Mouse (Mus musculus): ENCODE measurements at regions not wholly inside any gene's neighbourhood (a gene's known extent, or its start where the extent isn't known, plus 50 kb on each side); places are given as distances from the start of the nearest gene placed in this dataset.
"Not testable (repeated sequence)": the region's sequence is repeated elsewhere in the genome, so short reads cannot be mapped to it uniquely, and the experiment has no call there.

DNA sequence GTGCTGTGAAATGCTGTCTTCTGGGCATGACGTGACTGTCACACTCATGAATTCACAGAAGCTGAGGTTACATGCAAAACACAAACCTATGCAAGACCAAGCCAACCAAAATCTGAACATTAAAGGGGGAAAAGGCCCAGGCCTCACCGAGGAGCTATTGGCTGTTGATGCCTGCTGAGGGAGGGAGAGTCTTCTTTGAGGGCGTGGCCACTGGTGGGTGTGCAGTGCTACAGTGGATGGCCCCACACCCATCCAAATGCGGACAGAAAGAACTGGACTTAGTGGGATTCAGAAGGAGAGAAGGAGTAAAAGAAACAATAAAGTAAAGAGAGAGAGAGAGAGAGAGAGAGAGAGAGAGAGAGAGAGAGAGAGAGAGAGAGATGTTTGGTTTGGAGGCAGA lies 539.4 kb upstream of the Olfr1507 start:
- not testable (repeated sequence) for DNase-seq (ENCODE audit: low read depth, low spot score)

DNA sequence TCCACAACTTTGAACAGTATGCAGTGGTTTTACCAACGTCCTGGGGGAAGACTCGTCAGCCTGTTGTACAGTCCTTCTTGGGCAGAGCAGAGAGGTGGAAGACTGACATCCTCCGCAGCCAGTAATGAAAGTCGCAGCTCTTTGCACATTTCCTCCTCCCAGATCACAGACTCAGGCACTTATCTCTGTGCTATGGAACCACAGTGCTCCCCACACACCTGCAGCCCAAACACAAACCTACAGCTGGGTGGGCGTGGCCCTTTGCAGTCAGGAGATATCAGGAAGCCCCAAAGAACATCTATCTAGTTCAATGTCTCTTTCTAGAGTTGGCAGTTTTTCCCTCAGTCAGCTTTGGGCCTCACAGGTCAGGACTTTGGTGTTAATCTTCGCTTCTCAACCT lies 537.7 kb upstream of the Olfr1507 start:
- not testable (repeated sequence) for DNase-seq (ENCODE audit: low read depth, low spot score)

DNA sequence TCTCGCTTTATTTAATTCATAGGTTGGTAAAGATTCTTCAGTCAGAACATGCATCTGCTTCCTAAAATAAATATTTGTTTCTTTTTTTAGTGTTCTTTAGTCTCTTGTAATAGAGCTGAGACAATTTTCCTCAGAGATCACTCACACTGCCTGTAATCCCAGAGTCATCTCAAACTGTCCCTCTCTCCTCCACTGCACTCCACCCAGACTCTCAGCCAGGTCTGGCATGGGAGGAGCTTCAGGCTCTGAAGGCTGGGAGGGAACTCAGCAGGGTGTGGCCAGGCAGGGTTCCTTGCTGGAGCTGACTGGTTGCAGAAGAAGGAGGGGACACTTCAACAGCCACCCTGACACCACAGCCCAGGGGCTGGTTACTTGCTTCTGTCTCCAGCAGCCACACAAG lies 536.9 kb upstream of the Olfr1507 start:
- DNase-seq (ENCODE audit: low read depth, low spot score): not testable (repeated sequence)

DNA sequence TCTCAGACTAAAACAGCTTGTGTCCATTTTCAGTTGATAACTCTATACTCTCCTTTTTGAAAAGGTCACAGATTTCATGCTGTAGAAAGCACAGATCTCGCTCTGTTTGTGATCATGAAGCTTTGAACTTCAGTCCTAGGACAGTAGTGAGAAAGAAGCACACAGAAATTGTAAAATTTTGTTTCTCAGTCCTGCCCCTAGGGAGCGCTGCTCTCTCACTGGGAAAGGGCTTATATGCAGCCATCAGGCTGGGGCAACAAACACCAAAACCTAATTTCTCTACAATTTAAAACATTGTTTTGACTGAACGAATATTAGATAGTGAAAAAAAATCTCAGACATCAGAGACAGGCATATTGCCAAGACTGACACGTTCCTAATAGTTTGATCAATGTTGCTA lies 534.7 kb upstream of the Olfr1507 start:
- DNase-seq (ENCODE audit: low read depth, low spot score): not testable (repeated sequence)

DNA sequence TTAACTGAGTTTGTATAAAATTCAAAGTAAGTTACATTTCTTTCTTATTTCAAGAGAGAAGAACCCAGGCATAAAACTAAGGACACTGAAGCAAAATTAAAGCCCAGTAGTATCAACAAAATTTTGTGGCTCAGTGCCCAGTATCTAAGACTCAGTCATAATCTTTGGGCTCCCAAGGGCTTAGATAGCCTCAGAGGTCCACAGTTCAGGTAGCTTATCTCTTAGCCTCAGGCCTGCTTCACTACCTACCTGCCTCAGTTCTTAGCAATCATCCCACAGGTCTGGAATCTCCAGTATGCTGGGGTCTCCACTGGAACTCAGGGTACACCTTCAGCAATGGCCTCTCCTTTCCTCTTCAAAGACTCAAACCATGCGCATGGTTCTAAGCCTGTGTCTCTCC lies 531.4 kb upstream of the Olfr1507 start:
- DNase-seq (ENCODE audit: low read depth, low spot score): not testable (repeated sequence)

DNA sequence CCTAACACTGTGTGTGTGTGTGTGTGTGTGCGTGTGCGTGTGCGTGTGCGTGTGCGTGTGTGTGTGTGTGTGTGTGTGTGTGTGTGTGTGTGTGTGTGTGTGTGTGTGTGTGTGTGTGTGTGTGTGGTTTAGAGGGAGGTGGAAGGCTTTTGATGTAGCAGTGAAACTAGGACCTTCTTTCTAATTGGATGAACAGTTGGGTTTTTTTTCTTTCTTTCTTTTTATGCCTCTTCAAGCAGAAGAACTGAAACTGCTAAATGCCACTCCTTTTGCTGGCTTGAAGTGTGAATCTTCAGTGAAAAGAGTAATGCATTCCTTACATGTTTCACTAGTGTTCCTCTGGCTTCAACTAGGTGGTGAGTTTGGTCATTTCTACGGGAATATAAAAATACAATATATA lies 524.6 kb upstream of the Olfr1507 start:
- DNase-seq (ENCODE audit: low read depth, low spot score): not testable (repeated sequence)

DNA sequence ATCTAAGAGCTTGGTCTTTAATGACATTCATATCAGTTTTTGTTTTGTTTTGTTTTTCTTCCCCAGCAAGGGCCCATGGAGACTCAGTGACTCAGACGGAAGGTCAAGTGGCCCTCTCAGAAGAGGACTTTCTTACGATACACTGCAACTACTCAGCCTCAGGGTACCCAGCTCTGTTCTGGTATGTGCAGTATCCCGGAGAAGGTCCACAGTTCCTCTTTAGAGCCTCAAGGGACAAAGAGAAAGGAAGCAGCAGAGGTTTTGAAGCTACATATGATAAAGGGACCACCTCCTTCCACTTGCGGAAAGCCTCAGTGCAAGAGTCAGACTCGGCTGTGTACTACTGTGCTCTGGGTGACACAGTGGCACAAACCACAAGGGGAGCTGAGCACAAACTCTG lies 512.2 kb upstream of the Olfr1507 start:
- DNase-seq (ENCODE audit: low read depth, low spot score): not testable (repeated sequence)

DNA sequence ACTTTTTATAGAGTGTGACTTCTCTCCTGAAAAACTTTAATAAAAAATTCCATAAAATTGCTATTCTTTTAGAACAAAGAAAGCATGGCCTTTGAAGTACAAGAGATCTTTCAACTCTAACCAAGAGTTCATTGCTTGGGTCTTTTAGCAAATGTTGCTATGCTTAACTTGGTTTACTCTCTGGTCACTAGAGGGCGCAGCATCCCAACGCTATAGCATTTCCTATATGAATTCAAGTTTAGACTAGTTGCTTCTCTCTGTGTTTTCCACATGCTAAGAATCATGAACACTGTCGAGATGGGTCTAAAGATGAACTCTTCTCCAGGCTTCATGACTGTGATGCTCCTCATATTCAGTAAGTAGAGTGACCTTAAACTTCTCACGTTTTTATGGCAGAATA lies 511.8 kb upstream of the Olfr1507 start:
- not testable (repeated sequence) for DNase-seq (ENCODE audit: low read depth, low spot score)

DNA sequence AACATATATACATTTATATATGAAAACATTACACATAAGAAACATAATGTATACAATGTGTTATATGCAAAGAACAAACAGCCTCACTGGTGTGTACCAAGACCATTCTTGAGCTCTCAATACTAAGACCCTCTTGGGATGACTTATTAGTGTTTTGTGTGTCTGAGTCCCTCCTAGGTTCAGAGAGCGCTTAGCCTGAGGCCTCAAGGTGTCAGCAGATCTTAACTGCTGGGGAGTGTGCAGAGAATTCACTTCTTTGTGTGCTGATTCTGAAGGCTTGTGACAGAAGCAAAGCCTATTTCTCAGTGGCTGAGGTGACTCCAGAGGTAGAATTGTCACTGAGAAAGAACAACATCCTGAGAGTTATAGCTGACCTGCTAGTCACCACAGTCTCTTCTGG lies 505.7 kb upstream of the Olfr1507 start:
- DNase-seq (ENCODE audit: low read depth, low spot score): not testable (repeated sequence)

DNA sequence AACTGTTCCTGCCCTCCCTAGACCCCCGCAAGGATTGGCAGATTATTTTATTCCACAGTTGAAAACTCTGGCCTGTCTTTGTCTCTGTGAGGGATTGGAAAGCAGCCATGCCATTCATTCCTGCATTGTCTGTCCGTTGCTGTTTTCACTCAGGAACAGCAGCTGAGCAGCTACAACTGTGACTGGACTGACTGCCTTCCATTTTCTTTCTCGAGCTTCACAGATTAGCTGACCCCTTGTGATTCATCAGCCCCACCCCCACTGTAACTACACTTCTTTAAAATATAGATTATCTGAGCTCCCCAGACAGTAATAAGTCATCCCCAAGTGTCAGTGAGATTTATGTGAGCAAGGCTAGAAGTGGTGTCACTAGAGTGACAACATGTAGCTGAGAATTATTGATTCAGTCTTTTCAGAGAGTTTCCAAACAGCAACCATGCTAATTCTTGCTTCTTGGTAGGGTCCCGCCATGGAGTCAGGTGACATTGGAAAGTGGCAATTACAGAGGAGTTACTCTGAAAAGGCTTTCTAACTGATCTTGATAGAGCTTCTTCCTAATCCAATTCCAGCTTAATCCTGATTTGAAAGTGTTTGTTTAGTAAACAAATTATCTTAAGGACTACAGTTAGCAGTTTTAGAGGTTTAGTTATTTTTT lies 496.7 kb upstream of the Olfr1507 start:
- DNase-seq (ENCODE audit: low read depth, low spot score): not testable (repeated sequence)

DNA sequence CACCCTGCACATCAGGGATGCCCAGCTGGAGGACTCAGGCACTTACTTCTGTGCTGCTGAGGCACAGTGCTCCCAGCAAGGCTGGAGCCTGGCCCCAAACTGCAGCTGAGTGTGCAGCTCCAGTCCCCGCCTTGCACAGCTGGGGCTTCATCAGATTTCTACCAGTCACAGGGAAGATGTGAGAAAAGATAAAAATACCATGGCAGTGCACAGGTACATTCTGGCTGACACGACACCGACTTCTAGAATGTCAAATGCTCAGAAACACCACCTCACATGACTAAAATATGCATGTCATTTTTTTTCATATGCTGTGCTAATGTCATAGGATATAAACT lies 495.7 kb upstream of the Olfr1507 start:
- not testable (repeated sequence) for DNase-seq (ENCODE audit: low read depth, low spot score)

DNA sequence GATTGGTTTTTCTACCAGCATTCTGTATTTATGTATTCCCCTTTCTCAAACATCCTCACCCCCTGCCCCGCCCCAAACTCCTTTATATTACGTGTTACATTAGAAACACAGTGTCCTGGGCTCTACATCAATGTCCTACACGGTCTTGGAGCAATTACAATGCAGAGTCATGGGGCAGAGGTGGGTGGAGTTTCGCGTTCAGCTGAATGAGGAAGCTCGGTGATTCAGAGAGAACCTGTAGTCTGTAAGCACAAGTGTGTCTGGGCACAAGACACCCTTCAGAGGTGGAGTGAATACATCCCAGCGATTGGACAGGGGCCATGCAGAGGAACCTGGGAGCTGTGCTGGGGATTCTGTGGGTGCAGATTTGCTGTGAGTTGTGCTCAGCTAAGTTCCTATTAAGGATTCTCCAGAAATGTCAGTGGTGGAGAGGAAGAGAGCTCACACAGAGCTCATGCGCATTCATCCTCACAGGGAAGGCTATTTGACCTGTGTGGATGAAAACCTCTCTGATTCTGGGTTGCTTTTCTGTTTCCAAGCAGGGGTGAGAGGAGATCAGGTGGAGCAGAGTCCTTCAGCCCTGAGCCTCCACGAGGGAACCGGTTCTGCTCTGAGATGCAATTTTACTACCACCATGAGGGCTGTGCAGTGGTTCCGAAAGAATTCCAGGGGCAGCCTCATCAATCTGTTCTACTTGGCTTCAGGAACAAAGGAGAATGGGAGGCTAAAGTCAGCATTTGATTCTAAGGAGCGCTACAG lies 495.2 kb upstream of the Olfr1507 start:
- not testable (repeated sequence) for DNase-seq (ENCODE audit: low read depth, low spot score)

DNA sequence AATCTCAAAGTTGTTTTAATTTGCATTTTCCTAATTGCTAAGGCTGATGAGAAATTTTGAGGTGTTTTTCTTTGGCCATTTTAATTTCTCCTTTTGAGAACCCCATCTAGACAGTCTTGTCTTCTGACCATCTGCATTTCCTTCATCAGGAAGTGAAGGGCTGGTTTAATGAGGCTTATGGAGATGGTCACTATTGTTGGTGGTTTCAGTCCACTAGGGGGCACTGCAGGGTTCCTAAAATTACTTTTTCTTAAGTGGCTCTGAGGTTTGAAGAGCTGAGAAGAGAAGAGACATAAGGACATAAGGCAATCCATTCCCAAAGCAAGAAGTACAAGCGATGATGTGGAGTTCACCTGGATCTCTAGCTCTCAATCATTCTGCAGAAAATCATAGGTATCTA lies 494.4 kb upstream of the Olfr1507 start:
- DNase-seq (ENCODE audit: low read depth, low spot score): not testable (repeated sequence)

DNA sequence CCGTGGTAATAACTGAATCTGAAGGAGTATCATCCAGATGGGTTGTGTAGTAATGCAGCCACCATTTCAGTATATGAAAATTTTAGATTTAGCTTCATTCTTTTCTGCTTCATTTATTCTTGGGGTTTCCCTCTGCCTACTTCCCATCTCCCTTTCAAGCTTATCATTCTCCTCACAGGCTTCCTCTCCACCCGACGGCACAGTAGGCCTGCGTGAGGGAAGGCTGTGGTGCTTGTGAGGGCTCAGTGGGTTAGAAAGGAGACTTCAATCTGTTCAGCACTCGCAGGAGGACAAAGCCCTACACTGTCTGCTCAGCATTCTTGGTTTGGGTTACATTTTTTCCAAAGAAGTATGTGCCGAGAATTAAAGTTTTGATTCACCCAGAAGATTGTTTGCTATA lies 493.0 kb upstream of the Olfr1507 start:
- DNase-seq (ENCODE audit: low read depth, low spot score): not testable (repeated sequence)

DNA sequence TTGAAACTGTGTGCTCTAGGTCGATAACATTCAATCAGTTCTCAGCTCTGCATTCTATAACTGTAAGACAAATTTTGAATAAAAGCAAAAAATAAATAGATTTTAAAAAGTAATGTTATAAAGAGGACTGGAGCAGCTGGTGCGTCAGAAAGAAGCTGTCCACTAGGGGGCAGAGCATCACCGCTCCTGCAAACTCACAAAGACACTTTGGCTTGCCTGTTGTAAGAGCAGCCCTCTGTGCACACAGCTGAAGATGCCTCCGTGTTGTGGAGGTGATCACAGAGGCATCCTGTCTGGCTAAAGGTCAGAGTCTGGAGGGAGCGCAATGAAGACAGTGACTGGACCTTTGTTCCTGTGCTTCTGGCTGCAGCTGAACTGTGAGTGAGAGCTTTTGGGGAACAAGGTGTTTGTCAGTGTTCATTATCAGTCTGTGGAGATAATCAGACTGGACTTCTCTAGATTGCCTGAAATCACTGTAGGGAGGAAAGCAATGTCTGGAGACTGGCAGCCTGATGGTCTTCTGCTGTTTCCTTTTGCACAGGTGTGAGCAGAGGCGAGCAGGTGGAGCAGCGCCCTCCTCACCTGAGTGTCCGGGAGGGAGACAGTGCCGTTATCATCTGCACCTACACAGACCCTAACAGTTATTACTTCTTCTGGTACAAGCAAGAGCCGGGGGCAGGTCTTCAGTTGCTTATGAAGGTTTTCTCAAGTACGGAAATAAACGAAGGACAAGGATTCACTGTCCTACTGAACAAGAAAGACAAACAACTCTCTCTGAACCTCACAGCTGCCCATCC lies 476.9 kb upstream of the Olfr1507 start:
- not testable (repeated sequence) for DNase-seq (ENCODE audit: low read depth, low spot score)

DNA sequence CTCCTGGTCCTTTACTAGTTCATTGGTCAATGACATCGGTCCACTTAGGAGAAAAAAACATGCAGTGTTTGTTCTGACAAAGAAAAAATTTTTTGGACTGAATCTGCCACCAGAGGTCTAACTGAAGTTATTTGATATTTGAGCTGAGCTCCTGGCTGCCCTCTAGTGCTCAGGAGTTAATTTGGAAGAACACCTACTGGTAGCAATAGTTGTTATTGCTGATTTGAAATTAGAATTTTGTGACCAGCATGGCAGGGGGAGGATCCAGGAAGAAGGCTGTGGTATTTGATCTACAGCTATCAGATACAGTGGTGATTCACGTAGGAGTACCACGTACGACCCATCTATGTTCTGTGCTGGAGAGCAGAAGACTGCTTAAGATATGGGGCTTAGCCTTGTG lies 466.6 kb upstream of the Olfr1507 start:
- not testable (repeated sequence) for DNase-seq (ENCODE audit: low read depth, low spot score)

DNA sequence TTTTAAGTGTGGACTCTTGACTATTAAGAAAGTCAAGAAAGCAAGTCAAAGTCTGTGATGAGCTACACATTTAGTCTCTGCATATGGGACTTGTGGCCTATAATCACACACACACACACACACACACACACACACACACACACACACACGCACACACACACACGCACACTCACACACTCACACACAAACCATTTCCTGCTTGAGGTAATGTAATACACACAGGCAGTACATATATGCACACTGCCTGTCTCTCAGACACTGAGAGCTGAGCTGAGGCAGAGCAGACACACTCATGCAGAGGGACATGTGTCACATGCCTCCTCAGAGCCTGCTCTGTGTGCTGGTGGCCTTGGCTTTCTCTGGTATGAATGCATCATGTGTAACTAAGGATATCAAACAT lies 461.0 kb upstream of the Olfr1507 start:
- DNase-seq (ENCODE audit: low read depth, low spot score): not testable (repeated sequence)

DNA sequence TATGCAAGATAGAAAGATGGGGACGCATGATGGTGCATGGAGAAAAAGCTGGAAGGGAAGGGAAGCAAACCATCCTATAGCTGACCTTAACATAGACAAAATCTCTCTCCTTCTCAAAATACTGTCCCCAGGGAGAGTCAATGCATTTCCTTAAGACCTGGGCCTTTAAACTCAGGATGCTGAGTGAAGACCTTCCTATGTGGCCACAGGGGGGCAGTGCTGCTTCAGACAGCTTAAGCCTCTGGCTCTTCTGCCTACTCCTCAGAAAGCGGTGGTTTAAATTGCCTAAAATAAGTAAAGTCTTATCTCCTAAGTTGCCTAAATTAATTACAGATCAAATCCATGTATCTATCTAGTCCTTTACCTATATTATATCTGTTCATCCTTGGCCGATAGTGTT lies 449.4 kb upstream of the Olfr1507 start:
- DNase-seq (ENCODE audit: low read depth, low spot score): not testable (repeated sequence)

DNA sequence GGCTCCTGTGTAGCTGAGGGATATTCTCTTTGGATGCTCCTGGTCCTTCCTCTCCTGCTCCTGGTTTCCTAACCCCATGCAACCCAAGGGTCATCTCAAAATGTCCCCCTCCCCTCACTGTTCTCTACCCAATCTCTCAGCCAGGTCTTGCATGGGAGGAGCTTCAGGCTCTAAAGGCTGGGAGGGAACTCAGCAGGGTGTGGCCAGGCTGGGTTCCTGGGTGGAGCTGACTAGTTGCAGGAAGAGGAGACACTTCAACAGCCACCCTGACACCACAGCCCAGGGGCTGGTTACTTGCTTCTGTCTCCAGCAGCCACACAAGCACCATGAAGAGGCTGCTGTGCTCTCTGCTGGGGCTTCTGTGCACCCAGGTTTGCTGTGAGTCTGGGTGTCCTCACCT lies 446.9 kb upstream of the Olfr1507 start:
- DNase-seq (ENCODE audit: low read depth, low spot score): not testable (repeated sequence)

DNA sequence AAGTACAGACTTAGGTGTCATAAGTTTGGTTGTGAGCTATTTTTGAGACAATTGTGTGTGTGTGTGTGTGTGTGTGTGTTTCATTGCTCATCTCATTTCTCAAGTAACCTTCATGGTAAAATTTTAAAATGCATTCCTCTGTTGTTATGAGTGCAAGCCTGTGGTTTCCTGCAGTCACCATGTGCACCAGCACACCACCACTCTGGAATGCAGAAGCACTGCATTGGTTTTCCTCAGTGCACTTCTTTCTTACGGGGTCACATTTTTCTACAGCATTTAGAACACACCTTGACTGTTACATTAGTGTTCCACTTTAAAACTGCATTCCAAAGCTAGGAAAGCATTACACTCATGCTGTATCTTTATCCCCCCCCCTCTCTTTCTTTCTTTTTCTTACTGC lies 446.2 kb upstream of the Olfr1507 start:
- DNase-seq (ENCODE audit: low read depth, low spot score): not testable (repeated sequence)

DNA sequence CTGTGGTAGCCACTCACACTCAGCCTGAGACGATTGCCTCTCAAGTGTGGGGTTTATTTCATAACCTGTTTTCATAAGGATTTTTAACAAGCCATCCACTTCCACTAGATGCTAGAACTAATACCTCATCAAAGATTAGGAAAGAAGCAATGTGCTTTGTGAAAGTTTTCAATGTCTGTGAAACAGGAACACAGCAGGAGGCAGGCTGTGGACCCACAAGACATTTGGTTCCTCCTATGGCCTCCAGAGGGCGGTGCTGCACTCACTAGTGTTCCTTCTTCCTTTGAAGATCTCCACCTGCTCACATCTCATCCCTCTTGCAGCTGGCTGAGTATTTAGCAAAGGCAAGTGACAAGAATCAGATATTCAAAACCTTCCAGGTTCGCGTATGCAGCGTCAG lies 424.6 kb upstream of the Olfr1507 start:
- not testable (repeated sequence) for DNase-seq (ENCODE audit: low read depth, low spot score)

DNA sequence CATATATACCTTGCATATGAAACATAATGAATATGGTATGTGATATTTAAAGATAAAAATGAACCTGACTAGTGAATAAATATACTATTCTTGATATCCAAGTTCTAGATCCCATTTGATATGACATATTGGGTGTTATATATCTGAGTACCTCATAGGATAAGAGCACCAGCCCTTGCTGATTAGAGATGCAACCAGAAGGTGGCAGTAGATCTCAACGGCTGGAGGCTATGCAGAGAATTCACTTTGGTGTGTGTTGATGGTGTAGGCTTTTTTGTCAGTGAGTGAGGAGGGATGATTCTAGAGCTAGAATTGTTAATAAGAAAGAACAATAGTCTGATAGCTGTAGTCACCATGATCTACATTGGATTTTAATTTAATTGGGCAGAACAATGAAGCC lies 418.3 kb upstream of the Olfr1507 start:
- not testable (repeated sequence) for DNase-seq (ENCODE audit: low read depth, low spot score)

Data from skeletal muscle tissue, adult 2 months (tissue).